Mouse (Mus musculus) adipocyte (in vitro differentiated cells): ENCODE measurements at regions not wholly inside any gene's neighbourhood (a gene's known extent, or its start where the extent isn't known, plus 50 kb on each side); places are given as distances from the start of the nearest gene placed in this dataset.
"Not testable (repeated sequence)": the region's sequence is repeated elsewhere in the genome, so short reads cannot be mapped to it uniquely, and the experiment has no call there.

Source experiments
- DNase-seq: peaks from one replicate; pipeline ENCODE4 v3.0.0-alpha.2; 2016; ENCODE audit warnings: low spot score

GRCm38 (mm10) chr5:68252671-68253070 is 221.0 kb downstream of the Grxcr1 start:
- DNase-seq, result peak; percentile 63

- DNase-seq, result no peak
These were observed 221.8 kb downstream of the Grxcr1 start for GRCm38 (mm10) chr5:68253476-68253875.

- DNase-seq, result no peak
These were observed 222.5 kb downstream of the Grxcr1 start for GRCm38 (mm10) chr5:68254111-68254510.

GRCm38 (mm10) chr5:68264206-68264605 is 232.6 kb downstream of the Grxcr1 start:
- DNase-seq, result peak; percentile 8

- no peak for DNase-seq
These were observed 242.6 kb downstream of the Grxcr1 start for GRCm38 (mm10) chr5:68274271-68274670.

- no peak for DNase-seq
These were observed 244.1 kb downstream of the Grxcr1 start for GRCm38 (mm10) chr5:68275558-68276263.

- not testable (repeated sequence) for DNase-seq
These were observed 264.1 kb downstream of the Grxcr1 start for GRCm38 (mm10) chr5:68295774-68296173.

- no peak for DNase-seq
These were observed 281.6 kb downstream of the Grxcr1 start for GRCm38 (mm10) chr5:68313187-68313586.

- DNase-seq, result no peak
These were observed 287.3 kb downstream of the Grxcr1 start for GRCm38 (mm10) chr5:68318979-68319378.

- DNase-seq, result peak; percentile 34
These were observed 295.5 kb downstream of the Grxcr1 start for GRCm38 (mm10) chr5:68326998-68327593.

GRCm38 (mm10) chr5:68329311-68329710 is 297.7 kb downstream of the Grxcr1 start:
- no peak for DNase-seq

GRCm38 (mm10) chr5:68329828-68330227 is 298.2 kb downstream of the Grxcr1 start:
- DNase-seq, result no peak

GRCm38 (mm10) chr5:68350921-68351320 is 319.3 kb downstream of the Grxcr1 start:
- no peak for DNase-seq

- no peak for DNase-seq
These were observed 320.2 kb downstream of the Grxcr1 start for GRCm38 (mm10) chr5:68351793-68352192.

- no peak for DNase-seq
These were observed 321.6 kb downstream of the Grxcr1 start for GRCm38 (mm10) chr5:68353211-68353610.

- DNase-seq, result not testable (repeated sequence)
These were observed 322.2 kb downstream of the Grxcr1 start for GRCm38 (mm10) chr5:68353816-68354215.

GRCm38 (mm10) chr5:68361581-68362211 is 330.1 kb downstream of the Grxcr1 start:
- DNase-seq, result no peak

GRCm38 (mm10) chr5:68373082-68373481 is 341.4 kb downstream of the Grxcr1 start:
- DNase-seq, result no peak
